Mouse (Mus musculus): ENCODE measurements around the gene Klhdc7a. TPM values are rescaled to one million over a fixed set of nuclear protein-coding genes. Genes with fewer than 3 reads are reported as not detected.
"Not testable (repeated sequence)": the region's sequence is repeated elsewhere in the genome, so short reads cannot be mapped to it uniquely, and the experiment has no call there.

Klhdc7a gene
- polyA plus RNA-seq, 1 experiment from 2014 or later, result 0.34 TPM

DNA sequence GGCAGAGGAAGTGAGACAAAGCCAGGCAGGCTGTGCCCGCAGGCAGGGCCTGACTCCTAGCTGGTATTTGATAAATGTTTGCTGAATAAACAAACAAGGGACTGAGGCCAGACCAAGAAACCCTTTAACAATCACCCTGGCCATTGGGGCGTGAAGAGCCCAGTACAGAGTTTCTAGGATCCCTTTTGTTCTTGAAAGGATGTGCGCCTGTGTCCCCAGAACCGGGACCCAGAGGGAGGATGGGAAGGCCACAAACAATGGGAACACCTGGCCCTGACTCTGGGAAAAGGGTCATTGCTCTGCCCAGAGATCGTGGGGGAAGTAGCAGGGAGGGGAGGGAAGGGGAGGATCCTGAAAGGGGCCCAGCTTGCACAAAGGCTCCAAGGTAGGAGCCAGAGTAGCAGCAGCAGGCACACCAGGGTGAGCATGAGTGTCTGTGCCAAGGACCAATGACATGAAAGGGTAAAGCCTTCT is 9.5 kb upstream of the Klhdc7a start:
- Histone ChIP-seq H3K36me3 (ENCODE audit: poor library complexity, severe bottlenecking) (no peaks in the 10 kb centered on the region), H3K9ac (peak overlapping the region; percentile 10; the same call in 1 of the 2 replicates), H3K27me3 (no peaks in the 10 kb centered on the region), H3K9me3 (replicated peaks) (no peaks in the 10 kb centered on the region), H3K27ac (no peak overlapping the region), H3K4me2 (no peak overlapping the region), H3K4me3 (no peak overlapping the region), H3K4me1 (peaks cover 22% of the 10 kb centered on the region)
- ATAC-seq, result no peak
- under 1% methylated on average over 5 of the region's 5 CpGs for WGBS

DNA sequence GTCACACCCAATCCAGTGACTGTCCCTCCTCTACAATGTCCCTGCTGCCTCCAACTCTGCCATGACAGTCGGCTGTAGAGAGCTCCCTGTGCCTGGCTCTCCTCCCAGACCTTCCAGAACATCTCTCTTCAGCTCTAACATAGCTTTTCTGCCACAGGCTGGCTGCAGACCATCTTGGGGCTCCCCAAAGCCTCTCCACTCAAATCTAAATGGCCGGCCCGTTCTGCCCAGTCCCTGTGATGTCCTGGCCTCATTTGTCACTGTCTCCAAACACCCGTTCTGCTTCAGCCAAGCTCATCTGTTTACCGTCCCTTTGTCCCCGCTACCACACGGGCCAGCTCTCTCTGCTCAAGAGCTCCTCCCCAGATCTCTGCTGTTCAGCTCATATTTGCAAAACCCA is 6.7 kb upstream of the Klhdc7a start:
- no peak overlapping the region for H3K4me3 ChIP-seq
- no peaks in the 10 kb centered on the region for H3K9me3 ChIP-seq (replicated peaks)
- no peaks in the 10 kb centered on the region for H3K36me3 ChIP-seq (ENCODE audit: poor library complexity, severe bottlenecking)
- H3K27me3 ChIP-seq, result no peaks in the 10 kb centered on the region
- no peak overlapping the region for H3K9ac ChIP-seq
- peaks cover 17% of the 10 kb centered on the region for H3K4me1 ChIP-seq
- no peak overlapping the region for H3K4me2 ChIP-seq
- WGBS, result 62% methylated on average over 7 of the region's 7 CpGs
- ATAC-seq, result no peak
- H3K27ac ChIP-seq, result no peak overlapping the region

DNA sequence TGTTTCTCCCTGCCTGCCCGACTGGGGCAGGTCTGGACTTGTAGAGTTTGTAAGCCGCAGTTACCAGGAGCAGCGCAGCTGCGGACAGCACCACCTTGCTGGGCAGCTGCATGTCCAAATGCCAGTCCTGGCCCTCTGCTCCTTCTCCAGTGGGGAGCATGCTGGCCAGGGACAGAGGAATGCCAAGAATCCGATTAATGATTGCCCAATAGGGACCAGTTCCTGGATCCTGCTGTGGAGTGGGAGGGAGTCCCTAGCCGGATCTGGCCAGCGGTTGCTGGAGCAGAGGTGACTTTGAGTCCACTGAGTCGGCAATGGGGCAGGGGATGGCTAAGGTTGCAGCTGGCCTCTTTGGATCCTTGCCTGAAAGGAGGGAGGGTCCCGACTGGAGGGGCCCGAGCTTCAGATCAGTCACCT is 343 bp downstream of the Klhdc7a start:
- ATAC-seq, result no peak
- WGBS, result 16% methylated on average over 10 of the region's 10 CpGs
- 0 out of 2 replicates have a peak, but pooled peaks cover 10% of the 10 kb centered on the region for H3K27me3 ChIP-seq
- no peaks in the 10 kb centered on the region for H3K9me3 ChIP-seq (replicated peaks)
- H3K4me1 ChIP-seq, result peaks cover 13% of the 10 kb centered on the region; the same call in 1 of the 2 replicates
- no peak overlapping the region for H3K9ac ChIP-seq
- H3K4me2 ChIP-seq, result no peak overlapping the region
- H3K27ac ChIP-seq, result peak overlapping the region; percentile 25; the same call in 1 of the 2 replicates
- no peaks in the 10 kb centered on the region for H3K36me3 ChIP-seq (ENCODE audit: poor library complexity, severe bottlenecking)
- no peak overlapping the region for H3K4me3 ChIP-seq

DNA sequence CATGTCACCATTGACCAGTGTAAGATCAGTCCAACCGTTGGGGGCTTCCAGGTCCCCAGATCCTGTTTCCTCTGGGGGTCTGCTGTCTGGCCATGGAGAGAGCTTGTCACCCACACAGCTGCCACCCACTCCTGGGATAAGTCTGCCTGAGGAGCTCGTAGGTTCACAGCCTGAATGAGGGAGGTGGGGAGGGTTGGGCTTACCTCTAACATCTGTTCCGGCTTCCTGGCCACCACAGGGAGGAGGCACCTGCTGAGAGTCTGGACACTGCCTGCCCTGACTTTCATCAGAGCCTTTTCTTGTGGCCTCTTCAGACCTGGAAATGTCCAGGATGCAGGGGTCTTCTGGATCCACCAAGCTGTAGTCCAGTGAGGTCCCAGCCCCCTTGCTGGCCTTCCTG is 845 bp downstream of the Klhdc7a start:
- WGBS, result 42% methylated on average over 3 of the region's 3 CpGs
- no peak overlapping the region for H3K9ac ChIP-seq
- H3K36me3 ChIP-seq (ENCODE audit: poor library complexity, severe bottlenecking), result no peaks in the 10 kb centered on the region
- no peak overlapping the region for H3K4me3 ChIP-seq
- no peaks in the 10 kb centered on the region for H3K9me3 ChIP-seq (replicated peaks)
- ATAC-seq, result no peak
- H3K4me2 ChIP-seq, result no peak overlapping the region
- H3K27me3 ChIP-seq, result 0 out of 2 replicates have a peak, but pooled peaks cover 10% of the 10 kb centered on the region
- no peak overlapping the region for H3K27ac ChIP-seq
- peaks cover 13% of the 10 kb centered on the region; the same call in 1 of the 2 replicates for H3K4me1 ChIP-seq

DNA sequence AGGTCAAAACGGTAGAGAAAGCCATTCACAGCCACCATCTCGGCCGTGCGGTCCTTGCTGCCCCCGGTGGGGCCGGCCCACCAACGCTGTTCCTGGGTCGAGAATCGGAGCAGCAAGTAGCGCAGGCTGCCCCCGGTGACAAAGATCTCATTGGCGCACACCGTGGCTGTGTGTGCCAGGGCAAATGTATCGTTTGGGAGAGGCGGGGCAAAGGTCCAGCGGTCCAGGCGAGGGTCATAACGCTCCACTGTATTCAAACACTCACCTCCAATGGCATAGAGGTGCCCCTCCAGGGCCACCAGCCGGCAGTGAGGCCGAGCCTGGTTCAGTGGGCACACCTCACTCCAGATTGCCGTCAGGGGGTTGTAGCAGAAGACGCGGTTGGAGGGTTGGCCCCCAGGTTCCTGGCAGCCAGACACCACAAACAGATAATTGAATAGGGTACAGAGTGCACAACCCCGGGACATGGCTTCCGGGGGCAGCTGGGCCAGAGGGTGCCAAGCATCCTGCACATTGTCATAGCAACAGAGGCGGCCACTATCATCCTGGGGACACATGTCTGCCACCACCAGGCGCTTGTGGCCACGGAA is 2.1 kb downstream of the Klhdc7a start:
- H3K27me3 ChIP-seq, result 0 out of 2 replicates have a peak, but pooled peaks cover 10% of the 10 kb centered on the region
- no peak for ATAC-seq
- no peaks in the 10 kb centered on the region for H3K36me3 ChIP-seq (ENCODE audit: poor library complexity, severe bottlenecking)
- H3K27ac ChIP-seq, result no peak overlapping the region
- H3K9ac ChIP-seq, result no peak overlapping the region
- no peak overlapping the region for H3K4me3 ChIP-seq
- no peaks in the 10 kb centered on the region for H3K9me3 ChIP-seq (replicated peaks)
- H3K4me2 ChIP-seq, result no peak overlapping the region
- WGBS, result 92% methylated on average over 28 of the region's 28 CpGs
- peaks cover 13% of the 10 kb centered on the region; the same call in 1 of the 2 replicates for H3K4me1 ChIP-seq

DNA sequence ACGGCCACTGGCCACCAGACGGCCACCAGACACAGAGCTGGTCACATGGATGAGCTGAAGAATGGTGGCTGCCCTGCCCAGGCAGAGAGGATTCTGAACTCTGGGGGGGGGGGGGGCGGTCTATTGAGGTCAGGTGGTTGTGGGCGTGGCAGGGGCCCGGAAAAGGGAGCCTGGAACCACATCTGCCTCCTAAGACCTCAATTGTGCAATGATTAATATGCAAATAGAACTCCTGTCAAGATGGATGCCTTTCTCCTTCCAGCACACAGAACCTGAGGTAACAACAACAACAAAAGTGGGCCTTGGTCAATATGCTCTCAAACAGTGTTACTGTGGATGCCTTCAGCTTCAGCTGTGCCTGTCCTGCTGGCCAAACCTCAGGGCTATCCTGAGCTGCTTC is 3.4 kb downstream of the Klhdc7a start:
- H3K27me3 ChIP-seq, result 0 out of 2 replicates have a peak, but pooled peaks cover 10% of the 10 kb centered on the region
- H3K4me1 ChIP-seq, result peaks cover 13% of the 10 kb centered on the region; the same call in 1 of the 2 replicates
- no peak overlapping the region for H3K4me3 ChIP-seq
- no peak overlapping the region for H3K9ac ChIP-seq
- no peaks in the 10 kb centered on the region for H3K9me3 ChIP-seq (replicated peaks)
- H3K27ac ChIP-seq, result no peak overlapping the region
- no peak for ATAC-seq
- WGBS, result 61% methylated on average over 5 of the region's 5 CpGs
- H3K36me3 ChIP-seq (ENCODE audit: poor library complexity, severe bottlenecking), result no peaks in the 10 kb centered on the region
- H3K4me2 ChIP-seq, result no peak overlapping the region

DNA sequence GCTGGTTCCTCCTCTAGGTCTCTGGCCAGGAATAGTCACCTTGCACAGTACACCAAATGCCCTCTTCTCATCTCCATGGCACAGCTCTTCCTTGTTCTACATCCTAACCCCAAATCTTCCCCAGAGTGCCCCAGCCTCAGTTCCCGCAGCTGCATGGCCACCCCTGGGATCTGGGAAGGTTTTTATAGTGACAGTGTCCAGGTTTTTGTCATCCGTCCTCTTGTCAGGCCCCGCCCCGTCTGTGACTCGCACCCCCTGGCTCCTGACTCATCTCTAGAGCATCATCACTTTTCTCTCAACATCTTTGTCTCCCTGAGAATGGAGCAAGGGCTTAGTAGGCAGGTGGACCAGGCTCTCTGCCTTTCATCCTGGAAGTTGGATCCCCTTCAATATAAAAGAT is 3.9 kb downstream of the Klhdc7a start:
- no peak for ATAC-seq
- Histone ChIP-seq H3K4me2 (no peak overlapping the region), H3K9ac (no peak overlapping the region), H3K4me1 (peaks cover 13% of the 10 kb centered on the region; the same call in 1 of the 2 replicates), H3K27me3 (0 out of 2 replicates have a peak, but pooled peaks cover 10% of the 10 kb centered on the region), H3K4me3 (no peak overlapping the region), H3K36me3 (ENCODE audit: poor library complexity, severe bottlenecking) (no peaks in the 10 kb centered on the region), H3K9me3 (replicated peaks) (no peaks in the 10 kb centered on the region), H3K27ac (no peak overlapping the region)
- 90% methylated on average over 5 of the region's 5 CpGs for WGBS

DNA sequence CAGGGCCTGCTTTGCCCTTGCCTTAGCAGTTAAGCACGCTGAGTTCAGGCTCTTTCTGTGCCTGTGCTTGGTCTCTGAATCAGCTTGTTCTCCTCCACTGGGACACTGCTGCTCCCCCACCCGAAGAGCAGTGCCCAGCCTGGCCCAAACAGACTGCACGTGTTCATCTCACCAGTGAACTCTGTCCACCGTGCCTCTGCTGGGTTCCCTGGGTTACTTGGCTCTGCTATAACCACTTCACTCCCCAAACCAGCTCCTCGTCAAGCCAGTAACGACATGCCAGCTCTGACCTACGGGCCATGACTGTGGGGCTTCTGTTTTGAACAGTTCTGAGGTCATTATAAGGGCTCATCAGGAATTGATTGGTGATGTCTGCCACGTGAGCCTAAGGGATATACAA is 4.8 kb downstream of the Klhdc7a start:
- ATAC-seq, result no peak

DNA sequence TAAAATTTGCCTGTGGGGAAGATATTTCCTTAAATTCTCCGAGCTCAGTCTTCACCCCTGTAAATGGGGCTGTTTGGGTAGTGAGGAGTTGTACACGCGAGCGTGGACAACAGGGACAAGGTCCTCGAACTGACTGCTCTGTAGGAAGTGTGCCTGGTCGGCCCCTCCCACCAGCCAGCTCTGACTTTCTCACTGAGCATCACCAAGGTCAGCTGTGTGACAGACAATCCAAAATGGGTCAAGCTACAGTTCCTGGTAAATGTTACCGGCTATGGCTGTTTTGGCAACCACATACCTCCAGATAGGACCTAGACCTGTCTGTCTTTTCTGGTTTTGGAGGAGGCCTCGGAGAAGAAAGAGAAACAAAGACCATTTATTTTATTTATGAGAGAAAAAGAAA is 6.0 kb downstream of the Klhdc7a start:
- no peak for ATAC-seq
- 92% methylated on average over 8 of the region's 8 CpGs for WGBS
- 0 out of 2 replicates have a peak, but pooled peaks cover 6% of the 10 kb centered on the region for H3K27me3 ChIP-seq
- no peak overlapping the region for H3K4me3 ChIP-seq
- no peaks in the 10 kb centered on the region for H3K36me3 ChIP-seq (ENCODE audit: poor library complexity, severe bottlenecking)
- no peak overlapping the region for H3K4me2 ChIP-seq
- H3K9ac ChIP-seq, result no peak overlapping the region
- H3K27ac ChIP-seq, result no peak overlapping the region
- H3K4me1 ChIP-seq, result no peaks in the 10 kb centered on the region; the same call in 1 of the 2 replicates
- H3K9me3 ChIP-seq (replicated peaks), result no peaks in the 10 kb centered on the region; the same call in 1 of the 2 replicates

More for the DNA sequence above, 4.8 kb downstream of the Klhdc7a start:
- Histone ChIP-seq H3K36me3 (ENCODE audit: poor library complexity, severe bottlenecking) (no peaks in the 10 kb centered on the region), H3K9me3 (replicated peaks) (no peaks in the 10 kb centered on the region; the same call in 1 of the 2 replicates), H3K4me2 (no peak overlapping the region), H3K27ac (no peak overlapping the region), H3K4me1 (peaks cover 10% of the 10 kb centered on the region; the same call in 1 of the 2 replicates), H3K4me3 (no peak overlapping the region), H3K9ac (no peak overlapping the region), H3K27me3 (0 out of 2 replicates have a peak, but pooled peaks cover 10% of the 10 kb centered on the region)
- WGBS, result 58% methylated on average over 8 of the region's 8 CpGs

DNA sequence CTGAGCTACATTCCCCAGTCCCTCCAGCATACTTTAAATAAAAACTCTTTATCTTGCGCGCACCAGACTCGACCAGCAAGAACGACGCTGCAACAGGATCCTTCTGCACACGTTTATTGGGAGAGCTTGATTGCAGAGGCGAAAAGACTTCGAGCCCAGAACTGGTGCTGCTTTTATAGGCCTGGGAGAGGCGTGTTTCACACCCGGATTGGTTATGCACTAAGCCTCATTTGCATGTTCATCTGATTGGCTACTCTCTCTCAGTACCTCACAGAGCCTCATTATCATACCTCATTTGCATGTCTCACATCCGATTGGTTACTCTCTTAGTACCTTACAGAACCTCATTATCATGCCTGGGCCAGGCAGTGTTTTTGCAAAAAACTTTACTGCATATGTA is 6.5 kb downstream of the Klhdc7a start:
- WGBS, result 92% methylated on average over 11 of the region's 11 CpGs
- H3K9me3 ChIP-seq (replicated peaks); H3K27ac ChIP-seq; H3K36me3 ChIP-seq (ENCODE audit: poor library complexity, severe bottlenecking); H3K9ac ChIP-seq; H3K27me3 ChIP-seq; H3K4me3 ChIP-seq; ATAC-seq; H3K4me1 ChIP-seq; H3K4me2 ChIP-seq: not testable (repeated sequence)

DNA sequence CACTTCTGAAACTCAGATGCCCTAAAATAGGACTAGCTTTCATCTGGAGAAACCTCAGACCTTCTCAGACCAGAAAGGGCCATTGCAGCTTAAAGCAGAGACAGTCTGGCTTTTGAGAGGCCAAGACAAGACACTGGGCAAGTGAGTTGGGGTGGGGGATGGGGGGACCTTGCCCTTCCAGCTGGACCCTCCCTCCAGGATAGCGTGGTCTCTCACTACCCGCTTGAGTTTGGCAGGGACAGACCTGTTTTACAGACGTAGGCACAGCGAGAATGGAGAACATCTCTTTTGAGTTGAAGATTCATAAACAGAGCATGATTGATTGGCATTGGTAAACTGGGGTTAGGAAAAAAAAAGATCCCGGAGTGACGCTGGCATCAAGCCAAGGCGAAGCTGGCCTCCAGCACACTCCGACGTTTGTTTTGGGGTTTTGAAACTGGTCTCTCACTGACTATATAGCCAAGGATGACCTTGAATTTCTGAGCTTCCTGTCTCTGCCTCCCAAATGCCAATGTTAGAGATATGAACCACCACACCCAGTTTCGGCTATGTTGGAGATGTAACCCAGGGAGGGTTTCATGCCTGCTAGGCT is 7.0 kb downstream of the Klhdc7a start:
- H3K27ac ChIP-seq, result no peak overlapping the region
- WGBS, result 84% methylated on average over 10 of the region's 10 CpGs

DNA sequence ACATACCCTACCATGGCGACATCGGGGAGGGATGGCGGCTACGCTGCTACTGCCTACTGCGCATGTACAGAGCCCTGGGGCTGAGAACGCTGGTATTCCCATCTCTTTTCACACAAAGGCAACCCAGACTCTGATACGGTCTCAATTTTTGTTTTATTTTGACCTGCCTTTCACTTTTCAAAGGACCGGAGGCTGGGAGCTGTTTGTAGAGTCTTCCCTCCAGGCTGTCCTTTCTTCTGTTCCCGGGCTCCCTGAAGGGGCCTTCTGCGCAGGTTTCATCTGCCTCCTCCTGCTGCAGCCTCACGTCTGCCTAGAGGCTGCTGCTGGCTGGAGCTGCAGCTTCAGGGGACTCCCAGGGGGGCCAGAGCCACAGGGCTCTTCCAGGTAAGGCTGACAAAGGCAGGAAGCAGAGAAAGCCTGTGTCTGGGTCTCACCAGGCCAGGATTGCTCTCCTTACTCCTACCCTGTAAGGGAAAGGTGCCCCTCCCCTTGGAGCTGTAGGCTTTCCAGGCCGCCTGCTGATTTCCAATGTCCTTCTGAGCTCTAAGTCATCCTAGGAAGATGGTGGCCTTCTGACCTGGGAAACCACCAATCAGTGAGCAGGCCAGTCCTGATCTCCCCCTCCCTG is 7.6 kb downstream of the Klhdc7a start:
- ATAC-seq, result no peak

More for the DNA sequence above, 7.0 kb downstream of the Klhdc7a start:
- Histone ChIP-seq H3K4me1 (no peaks in the 10 kb centered on the region; the same call in 1 of the 2 replicates), H3K36me3 (ENCODE audit: poor library complexity, severe bottlenecking) (no peaks in the 10 kb centered on the region), H3K4me2 (no peak overlapping the region), H3K27me3 (no peaks in the 10 kb centered on the region), H3K4me3 (no peak overlapping the region), H3K9ac (no peak overlapping the region), H3K9me3 (replicated peaks) (no peaks in the 10 kb centered on the region; the same call in 1 of the 2 replicates)
- ATAC-seq, result no peak

More for the DNA sequence above, 7.6 kb downstream of the Klhdc7a start:
- Histone ChIP-seq H3K9ac (no peak overlapping the region), H3K9me3 (replicated peaks) (no peaks in the 10 kb centered on the region; the same call in 1 of the 2 replicates), H3K27ac (no peak overlapping the region), H3K4me1 (no peaks in the 10 kb centered on the region; the same call in 1 of the 2 replicates), H3K36me3 (ENCODE audit: poor library complexity, severe bottlenecking) (no peaks in the 10 kb centered on the region), H3K4me3 (no peak overlapping the region), H3K27me3 (no peaks in the 10 kb centered on the region), H3K4me2 (no peak overlapping the region)
- WGBS, result 63% methylated on average over 12 of the region's 12 CpGs

All from forebrain, embryonic 13.5 days (tissue).